Mouse (Mus musculus): ENCODE measurements at regions not wholly inside any gene's neighbourhood (a gene's known extent, or its start where the extent isn't known, plus 50 kb on each side); places are given as distances from the start of the nearest gene placed in this dataset.

DNA sequence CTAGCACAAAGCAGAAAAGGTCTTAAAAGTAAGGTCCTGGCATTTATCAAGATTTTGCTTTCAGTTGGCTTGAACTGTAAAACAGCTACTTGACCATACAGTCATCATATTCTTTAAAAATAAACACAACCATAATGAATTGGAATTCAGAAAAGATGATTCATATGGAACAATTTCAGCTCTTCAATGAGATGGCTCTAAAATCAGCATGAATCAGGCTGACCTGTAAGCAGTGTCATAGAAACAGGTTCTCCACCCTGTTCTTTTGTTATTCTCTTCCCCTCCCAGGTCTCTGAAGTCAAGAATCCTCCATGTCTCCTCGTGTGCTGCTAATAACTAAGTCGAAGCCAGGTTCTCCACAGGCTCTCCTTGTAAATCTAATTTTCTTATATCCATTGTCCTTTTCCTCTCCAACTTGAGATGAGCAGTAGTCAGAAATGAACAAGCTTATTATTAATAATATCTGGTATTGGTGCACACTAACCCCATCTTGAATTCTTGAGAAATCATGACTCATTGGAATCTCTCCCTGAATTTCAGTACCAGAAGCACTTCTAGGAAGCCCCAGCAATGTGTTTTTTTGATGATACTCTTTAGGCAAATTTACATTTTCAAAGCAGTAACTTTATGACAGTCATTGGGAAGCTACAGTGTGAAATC, 1113.7 kb upstream of the Zeb2 start:
- TF ChIP-seq POLR2A (IDR thresholded peaks at IDR 0.05; ENCODE audit: insufficient read depth, low read length) (no peak), EP300 (IDR thresholded peaks at IDR 0.05; ENCODE audit: insufficient read depth, low read depth, low read length) (no peak), CTCF (IDR thresholded peaks at IDR 0.05; ENCODE audit: low read depth, low read length) (no peak)

GRCm38 (mm10) chr2:46218336-46218957, 1101.3 kb upstream of the Zeb2 start:
- Histone ChIP-seq H3K9me3 (replicated peaks; ENCODE audit: control insufficient read depth, insufficient read depth, low read length, poor library complexity, severe bottlenecking) (no peaks in the 10 kb centered on the region), H3K27ac (ENCODE audit: insufficient read depth, low read length) (no peak overlapping the region), H3K4me1 (ENCODE audit: control insufficient read depth, insufficient read depth, low read length) (no peaks in the 10 kb centered on the region), H3K4me3 (ENCODE audit: low read depth, low read length) (no peak overlapping the region), H3K9ac (ENCODE audit: low read depth, poor library complexity, severe bottlenecking) (no peak overlapping the region), H3K36me3 (ENCODE audit: control insufficient read depth, insufficient read depth, low read length, poor library complexity, severe bottlenecking) (no peaks in the 10 kb centered on the region), H3K27me3 (ENCODE audit: control insufficient read depth, insufficient read depth, low read length, poor library complexity, severe bottlenecking) (no peaks in the 10 kb centered on the region)
- no peak for TF ChIP-seq CTCF (IDR thresholded peaks at IDR 0.05; ENCODE audit: low read depth, low read length)

More for the DNA sequence above, 1113.7 kb upstream of the Zeb2 start:
- no peaks in the 10 kb centered on the region for H3K9me3 ChIP-seq (replicated peaks; ENCODE audit: control insufficient read depth, insufficient read depth, low read length, poor library complexity, severe bottlenecking)
- H3K4me3 ChIP-seq (ENCODE audit: low read depth, low read length): no peak overlapping the region
- H3K9ac ChIP-seq (ENCODE audit: low read depth, poor library complexity, severe bottlenecking): no peak overlapping the region
- no peaks in the 10 kb centered on the region for H3K36me3 ChIP-seq (ENCODE audit: control insufficient read depth, insufficient read depth, low read length, poor library complexity, severe bottlenecking)
- H3K4me1 ChIP-seq (ENCODE audit: control insufficient read depth, insufficient read depth, low read length): no peaks in the 10 kb centered on the region
- H3K27me3 ChIP-seq (ENCODE audit: control insufficient read depth, insufficient read depth, low read length, poor library complexity, severe bottlenecking): no peaks in the 10 kb centered on the region
- H3K27ac ChIP-seq (ENCODE audit: insufficient read depth, low read length): no peak overlapping the region

- H3K4me3 ChIP-seq (ENCODE audit: low read depth, low read length): no peak overlapping the region
- no peak for TF ChIP-seq CTCF (IDR thresholded peaks at IDR 0.05; ENCODE audit: low read depth, low read length)
- no peak for TF ChIP-seq POLR2A (IDR thresholded peaks at IDR 0.05; ENCODE audit: insufficient read depth, low read length)
- TF ChIP-seq EP300 (IDR thresholded peaks at IDR 0.05; ENCODE audit: insufficient read depth, low read depth, low read length): no peak
- H3K36me3 ChIP-seq (ENCODE audit: control insufficient read depth, insufficient read depth, low read length, poor library complexity, severe bottlenecking): no peaks in the 10 kb centered on the region
Observed at GRCm38 (mm10) chr2:46199341-46199740, 1082.1 kb upstream of the Zeb2 start.

GRCm38 (mm10) chr2:46187265-46187888, 1070.2 kb upstream of the Zeb2 start:
- no peak overlapping the region for H3K9ac ChIP-seq (ENCODE audit: low read depth, poor library complexity, severe bottlenecking)
- no peaks in the 10 kb centered on the region for H3K9me3 ChIP-seq (replicated peaks; ENCODE audit: control insufficient read depth, insufficient read depth, low read length, poor library complexity, severe bottlenecking)
- H3K4me1 ChIP-seq (ENCODE audit: control insufficient read depth, insufficient read depth, low read length): no peaks in the 10 kb centered on the region
- no peak overlapping the region for H3K27ac ChIP-seq (ENCODE audit: insufficient read depth, low read length)
- H3K4me3 ChIP-seq (ENCODE audit: low read depth, low read length): no peak overlapping the region
- H3K27me3 ChIP-seq (ENCODE audit: control insufficient read depth, insufficient read depth, low read length, poor library complexity, severe bottlenecking): no peaks in the 10 kb centered on the region
- no peak for TF ChIP-seq CTCF (IDR thresholded peaks at IDR 0.05; ENCODE audit: low read depth, low read length)
- TF ChIP-seq POLR2A (IDR thresholded peaks at IDR 0.05; ENCODE audit: insufficient read depth, low read length): no peak
- TF ChIP-seq EP300 (IDR thresholded peaks at IDR 0.05; ENCODE audit: insufficient read depth, low read depth, low read length): no peak
- no peaks in the 10 kb centered on the region for H3K36me3 ChIP-seq (ENCODE audit: control insufficient read depth, insufficient read depth, low read length, poor library complexity, severe bottlenecking)

More at GRCm38 (mm10) chr2:46199341-46199740, 1082.1 kb upstream of the Zeb2 start:
- H3K9me3 ChIP-seq (replicated peaks; ENCODE audit: control insufficient read depth, insufficient read depth, low read length, poor library complexity, severe bottlenecking): no peaks in the 10 kb centered on the region
- no peak overlapping the region for H3K9ac ChIP-seq (ENCODE audit: low read depth, poor library complexity, severe bottlenecking)
- H3K4me1 ChIP-seq (ENCODE audit: control insufficient read depth, insufficient read depth, low read length): no peaks in the 10 kb centered on the region
- no peaks in the 10 kb centered on the region for H3K27me3 ChIP-seq (ENCODE audit: control insufficient read depth, insufficient read depth, low read length, poor library complexity, severe bottlenecking)
- no peak overlapping the region for H3K27ac ChIP-seq (ENCODE audit: insufficient read depth, low read length)

DNA sequence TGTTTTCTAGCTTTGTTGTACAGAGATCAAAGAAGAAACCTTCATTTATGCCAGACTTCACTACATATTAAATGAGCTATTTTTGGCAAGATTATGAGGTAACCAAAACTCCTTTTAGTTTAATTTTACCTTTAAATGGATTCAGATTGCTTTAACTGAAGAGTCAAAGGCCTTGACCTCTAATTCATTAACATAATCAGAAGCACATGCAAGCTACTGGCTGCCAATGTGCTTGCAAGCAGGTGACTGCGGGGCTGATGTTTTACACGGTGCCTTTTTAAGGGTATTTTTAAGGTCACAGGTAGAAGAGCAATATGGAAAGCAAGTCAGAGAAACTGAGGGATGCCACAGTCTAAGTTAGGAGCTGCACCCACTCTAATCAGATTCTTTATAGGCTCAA, 1066.0 kb upstream of the Zeb2 start:
- Histone ChIP-seq H3K27ac (ENCODE audit: insufficient read depth, low read length) (no peak overlapping the region), H3K9ac (ENCODE audit: low read depth, poor library complexity, severe bottlenecking) (no peak overlapping the region), H3K4me3 (ENCODE audit: low read depth, low read length) (no peak overlapping the region), H3K9me3 (replicated peaks; ENCODE audit: control insufficient read depth, insufficient read depth, low read length, poor library complexity, severe bottlenecking) (no peaks in the 10 kb centered on the region), H3K36me3 (ENCODE audit: control insufficient read depth, insufficient read depth, low read length, poor library complexity, severe bottlenecking) (no peaks in the 10 kb centered on the region), H3K4me1 (ENCODE audit: control insufficient read depth, insufficient read depth, low read length) (no peaks in the 10 kb centered on the region), H3K27me3 (ENCODE audit: control insufficient read depth, insufficient read depth, low read length, poor library complexity, severe bottlenecking) (no peaks in the 10 kb centered on the region)
- no peak for TF ChIP-seq EP300 (IDR thresholded peaks at IDR 0.05; ENCODE audit: insufficient read depth, low read depth, low read length)
- no peak for TF ChIP-seq CTCF (IDR thresholded peaks at IDR 0.05; ENCODE audit: low read depth, low read length)
- no peak for TF ChIP-seq POLR2A (IDR thresholded peaks at IDR 0.05; ENCODE audit: insufficient read depth, low read length)

DNA sequence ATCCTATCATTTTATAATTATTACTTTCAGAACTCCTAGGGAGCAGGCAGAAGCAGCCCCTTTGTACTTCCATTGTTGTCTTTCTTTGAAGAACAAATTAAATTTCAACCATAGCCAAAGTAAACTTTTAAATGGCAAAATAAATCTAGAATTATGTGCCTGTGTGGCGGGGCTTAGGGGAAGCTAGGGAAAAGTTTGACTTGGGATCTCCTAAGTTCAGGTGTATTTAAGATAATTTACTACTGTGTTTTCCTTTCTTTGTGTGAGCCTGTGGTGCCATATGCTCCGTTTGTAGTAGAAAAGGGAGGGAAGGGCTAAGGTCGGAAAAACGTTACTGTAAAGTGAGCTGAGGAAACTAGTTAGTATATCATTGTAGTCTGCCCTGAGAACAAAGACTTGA, 1062.5 kb upstream of the Zeb2 start:
- no peaks in the 10 kb centered on the region for H3K36me3 ChIP-seq (ENCODE audit: control insufficient read depth, insufficient read depth, low read length, poor library complexity, severe bottlenecking)
- no peak for TF ChIP-seq POLR2A (IDR thresholded peaks at IDR 0.05; ENCODE audit: insufficient read depth, low read length)
- no peak for TF ChIP-seq CTCF (IDR thresholded peaks at IDR 0.05; ENCODE audit: low read depth, low read length)
- no peak for TF ChIP-seq EP300 (IDR thresholded peaks at IDR 0.05; ENCODE audit: insufficient read depth, low read depth, low read length)
- no peak overlapping the region for H3K27ac ChIP-seq (ENCODE audit: insufficient read depth, low read length)
- H3K4me1 ChIP-seq (ENCODE audit: control insufficient read depth, insufficient read depth, low read length): no peaks in the 10 kb centered on the region
- no peak overlapping the region for H3K9ac ChIP-seq (ENCODE audit: low read depth, poor library complexity, severe bottlenecking)
- no peaks in the 10 kb centered on the region for H3K9me3 ChIP-seq (replicated peaks; ENCODE audit: control insufficient read depth, insufficient read depth, low read length, poor library complexity, severe bottlenecking)
- no peaks in the 10 kb centered on the region for H3K27me3 ChIP-seq (ENCODE audit: control insufficient read depth, insufficient read depth, low read length, poor library complexity, severe bottlenecking)
- no peak overlapping the region for H3K4me3 ChIP-seq (ENCODE audit: low read depth, low read length)
